Mouse (Mus musculus): ENCODE measurements at regions not wholly inside any gene's neighbourhood (a gene's known extent, or its start where the extent isn't known, plus 50 kb on each side); places are given as distances from the start of the nearest gene placed in this dataset.

GRCm38 (mm10) chr16:95923991-95924390 is 66.8 kb downstream of the Psmg1 start:
- TF ChIP-seq CTCF (IDR thresholded peaks at IDR 0.05; ENCODE audit: control insufficient read depth, insufficient read depth, low read length) (no peak), POLR2A (IDR thresholded peaks at IDR 0.05; ENCODE audit: borderline replicate concordance, control insufficient read depth, low read depth, low read length) (no peak)

Measured in bone marrow, adult 2 months (tissue).